Mouse (Mus musculus) lung, embryonic 16.5 days (tissue): ENCODE results near the gene Smurf1. TPM values are rescaled to one million over a fixed set of nuclear protein-coding genes. Genes with fewer than 3 reads are reported as not detected.

ENCODE experiments used
- ATAC-seq: fragments of 200-750 bp; cut with Nextera tagmentation; 2 replicates; pipeline ENCODE4 v1.8.0; 2017; ENCODE audit warnings: low read depth, mild to moderate bottlenecking, moderate library complexity
- H3K27ac ChIP-seq: fragments of 300-500 bp; sonication (generic); 2 replicates; pipeline ENCODE4 v1.5.1; 2014; ENCODE audit warnings: mild to moderate bottlenecking, control low read depth, low read length
- H3K27me3 ChIP-seq: fragments of 300-500 bp; sonication (generic); 2 replicates; pipeline ENCODE4 v1.6.1; 2014; ENCODE audit warnings: low read depth, low read length, mixed read lengths; ENCODE audit not compliant: control insufficient read depth, insufficient read depth
- H3K36me3 ChIP-seq: fragments of 300-500 bp; sonication (generic); 2 replicates; pipeline ENCODE4 v1.6.1; 2014; ENCODE audit warnings: low read length; ENCODE audit not compliant: control insufficient read depth, insufficient read depth
- H3K4me1 ChIP-seq: fragments of 300-500 bp; sonication (generic); replicated peaks from 2 replicates; pipeline ENCODE4 v1.6.1; 2014; ENCODE audit warnings: low read length, mixed read lengths; ENCODE audit not compliant: control insufficient read depth, insufficient read depth
- H3K4me2 ChIP-seq: fragments of 300-500 bp; sonication (generic); 2 replicates; pipeline ENCODE4 v1.6.1; 2014; ENCODE audit warnings: low read depth, low read length, control low read depth
- H3K4me3 ChIP-seq: fragments of 300-500 bp; sonication (generic); 2 replicates; pipeline ENCODE4 v1.5.1; 2014; ENCODE audit warnings: mild to moderate bottlenecking, low read length, control low read depth
- H3K9ac ChIP-seq: fragments of 300-500 bp; sonication (generic); 2 replicates; pipeline ENCODE4 v1.6.1; 2014; ENCODE audit warnings: low read length, control low read depth
- H3K9me3 ChIP-seq: fragments of 300-500 bp; sonication (generic); 2 replicates; pipeline ENCODE4 v1.6.1; 2016; ENCODE audit warnings: low read length; ENCODE audit not compliant: control insufficient read depth
- WGBS: fragments of 180-500 bp; shearing (Covaris S2); extraction: QIAGEN DNeasy Blood & Tissue Kit; methylation state at CpG from one replicate; pipeline ENCODE4 v1.1.7; 2014; 5-methylcytosine and 5-hydroxymethylcytosine counted together
- polyA plus RNA-seq: library from polyadenylated mRNA; unstranded; fragments of >200 nt; fragmentation: Nextera tagmentation; extraction: Ambion mirVana; gene quantifications from 2 replicates; pipeline ENCODE4 v1.2.1, GENCODE M21; 2015

Smurf1 gene
- polyA plus RNA-seq, 1 experiment from 2014 or later: 15.6 TPM

DNA sequence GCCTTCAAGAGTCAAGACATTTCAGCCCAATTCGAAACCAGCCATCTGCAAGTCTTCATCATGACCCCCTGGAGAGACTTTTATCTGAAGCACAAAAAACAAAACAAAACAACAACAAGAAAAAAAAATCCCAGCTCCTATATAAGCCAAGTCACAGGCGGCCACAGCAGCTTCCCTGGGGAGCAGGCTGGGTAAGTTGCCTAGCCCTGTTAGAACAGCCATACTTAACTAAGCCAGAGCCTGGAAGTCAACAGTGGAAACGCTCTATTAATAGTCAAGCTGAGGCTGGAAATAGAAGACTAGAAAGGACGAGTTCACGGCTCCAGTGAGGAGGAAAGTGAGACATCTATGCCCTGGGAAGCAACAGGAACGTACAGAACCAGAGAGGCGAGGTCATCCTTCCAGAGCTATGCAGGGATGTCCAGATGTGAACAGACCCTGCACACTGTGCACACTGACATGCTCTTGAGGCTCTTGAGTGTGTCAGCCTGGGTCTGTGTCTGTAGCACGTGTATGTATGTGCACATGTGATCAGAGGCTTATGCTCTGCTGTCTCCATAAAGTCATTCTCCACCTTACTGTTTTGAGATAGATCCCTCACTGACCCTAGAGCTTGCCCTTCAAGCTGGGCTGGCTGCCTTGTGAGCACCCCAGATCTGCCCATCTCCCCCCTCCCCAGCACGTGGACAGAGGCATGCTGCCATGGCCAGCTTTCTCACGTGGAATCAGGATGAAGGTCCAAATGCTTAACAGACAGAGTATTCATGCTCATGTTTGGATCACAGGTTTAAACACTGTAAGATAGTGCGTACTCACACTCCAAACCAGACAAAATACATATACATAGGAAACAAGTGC, 36.6 kb downstream of the Smurf1 start:
- Histone ChIP-seq H3K4me3 (no peak overlapping the region), H3K27ac (0 out of 2 replicates have a peak overlapping the region, but pooled peaks have one; percentile 2), H3K36me3 (no peaks in the 10 kb centered on the region), H3K27me3 (no peaks in the 10 kb centered on the region), H3K4me2 (no peak overlapping the region), H3K4me1 (peaks cover 15% of the 10 kb centered on the region), H3K9ac (no peak overlapping the region), H3K9me3 (no peaks in the 10 kb centered on the region)
- ATAC-seq: peak; percentile 38; the same call in 1 of the 2 replicates
- 46% methylated on average over 11 of the region's 11 CpGs for WGBS

DNA sequence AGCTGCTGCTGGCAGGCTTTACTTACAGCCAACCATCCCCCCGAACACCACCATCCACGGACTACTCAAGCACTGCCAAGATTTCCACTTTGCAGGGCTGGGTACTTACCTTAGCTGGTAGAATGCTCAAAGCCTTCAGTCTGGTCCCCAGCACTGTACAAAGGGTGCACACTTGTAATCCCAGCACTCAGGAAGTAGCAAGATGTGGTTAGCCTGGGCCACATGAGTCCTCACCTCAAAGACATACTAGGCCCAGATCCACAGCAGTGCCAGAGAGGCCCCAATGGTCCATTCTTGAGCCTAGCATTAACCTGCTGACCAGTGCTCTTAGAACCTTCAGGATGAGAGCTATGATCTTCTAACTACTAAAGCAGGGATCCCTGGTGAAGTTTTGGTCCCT, 39.4 kb downstream of the Smurf1 start:
- Histone ChIP-seq H3K4me2 (no peak overlapping the region), H3K9me3 (no peaks in the 10 kb centered on the region), H3K27me3 (no peaks in the 10 kb centered on the region), H3K9ac (no peak overlapping the region), H3K4me1 (peaks cover 12% of the 10 kb centered on the region; the same call in 1 of the 2 replicates), H3K4me3 (no peak overlapping the region), H3K36me3 (no peaks in the 10 kb centered on the region), H3K27ac (no peak overlapping the region)
- no peak for ATAC-seq
- 69% methylated on average over 2 of the region's 2 CpGs for WGBS

DNA sequence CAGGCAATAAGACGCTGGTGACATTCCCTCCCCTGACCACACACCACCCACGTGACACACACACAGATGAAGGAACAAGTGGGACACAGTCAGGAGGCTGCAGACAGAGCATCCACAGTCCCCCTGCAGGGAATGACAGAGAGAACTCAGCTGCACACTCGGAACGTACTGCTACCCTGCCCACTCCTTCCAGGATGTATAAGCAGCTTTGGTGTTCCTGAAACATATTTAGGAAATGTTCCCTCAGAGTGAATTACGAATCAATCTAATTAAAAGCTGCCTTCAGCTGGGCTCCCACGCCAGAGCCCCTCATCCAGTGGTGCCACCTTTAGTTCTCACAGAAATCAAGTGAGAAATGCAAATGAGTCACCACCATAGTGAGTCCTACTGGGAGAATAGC, 42.3 kb downstream of the Smurf1 start:
- Histone ChIP-seq H3K4me2 (no peak overlapping the region), H3K36me3 (no peaks in the 10 kb centered on the region), H3K27ac (no peak overlapping the region), H3K4me1 (peaks cover 11% of the 10 kb centered on the region), H3K9me3 (no peaks in the 10 kb centered on the region), H3K9ac (no peak overlapping the region), H3K4me3 (no peak overlapping the region), H3K27me3 (no peaks in the 10 kb centered on the region)
- WGBS: 47% methylated on average over 6 of the region's 6 CpGs
- no peak for ATAC-seq

DNA sequence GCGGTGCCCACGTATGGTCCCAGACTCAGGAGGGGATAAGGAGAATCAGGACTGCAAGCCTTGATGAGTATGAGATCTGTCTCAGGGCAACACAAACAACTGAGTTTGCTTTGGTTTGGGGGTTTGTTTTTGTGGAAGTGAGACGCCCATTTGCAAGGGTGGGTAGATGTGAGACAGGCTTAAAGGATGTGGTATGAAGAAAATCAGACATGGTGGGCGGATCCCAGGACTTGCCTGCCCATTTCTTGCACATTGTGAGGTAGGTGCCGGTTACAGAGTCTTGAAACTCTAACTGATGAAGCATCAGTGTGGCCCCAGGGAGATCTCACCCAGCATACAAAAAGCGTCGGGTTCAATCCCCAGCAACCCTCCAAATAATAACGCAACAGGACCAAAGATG, 45.9 kb downstream of the Smurf1 start:
- peaks cover 20% of the 10 kb centered on the region for H3K4me1 ChIP-seq
- no peaks in the 10 kb centered on the region for H3K9me3 ChIP-seq
- no peak overlapping the region for H3K27ac ChIP-seq
- WGBS: 81% methylated on average over 8 of the region's 8 CpGs
- H3K4me2 ChIP-seq: no peak overlapping the region
- H3K36me3 ChIP-seq: no peaks in the 10 kb centered on the region
- ATAC-seq: no peak
- no peak overlapping the region for H3K4me3 ChIP-seq
- no peaks in the 10 kb centered on the region for H3K27me3 ChIP-seq
- H3K9ac ChIP-seq: no peak overlapping the region

DNA sequence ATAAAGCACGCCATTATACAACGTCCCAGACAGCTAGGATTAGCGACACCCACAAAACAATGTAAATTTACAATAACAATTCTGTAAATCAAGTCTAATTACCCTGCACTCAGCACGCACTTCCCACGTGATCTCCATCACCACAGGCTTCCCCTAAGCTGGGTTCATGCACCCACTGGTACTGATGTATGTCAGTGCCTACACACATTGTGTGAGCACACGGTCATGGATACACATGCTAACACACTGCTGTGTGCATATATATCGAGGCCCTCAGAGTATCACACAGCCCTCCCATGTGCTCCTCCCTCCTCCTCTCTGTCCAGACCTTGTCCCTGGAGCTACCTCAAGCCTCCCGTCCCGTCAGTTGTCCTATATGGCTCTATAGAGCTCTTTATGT, 46.5 kb downstream of the Smurf1 start:
- WGBS: 79% methylated on average over 9 of the region's 9 CpGs
- H3K9me3 ChIP-seq: no peaks in the 10 kb centered on the region
- H3K4me1 ChIP-seq: peaks cover 26% of the 10 kb centered on the region
- H3K36me3 ChIP-seq: no peaks in the 10 kb centered on the region
- ATAC-seq: no peak
- no peak overlapping the region for H3K4me2 ChIP-seq
- no peak overlapping the region for H3K27ac ChIP-seq
- no peaks in the 10 kb centered on the region for H3K27me3 ChIP-seq
- no peak overlapping the region for H3K9ac ChIP-seq
- H3K4me3 ChIP-seq: no peak overlapping the region

GRCm38 (mm10) chr5:144918204-144918603, 47.4 kb downstream of the Smurf1 start:
- Histone ChIP-seq H3K27me3 (no peaks in the 10 kb centered on the region), H3K4me2 (no peak overlapping the region), H3K9ac (no peak overlapping the region), H3K4me3 (no peak overlapping the region), H3K9me3 (no peaks in the 10 kb centered on the region), H3K4me1 (peaks cover 31% of the 10 kb centered on the region), H3K27ac (no peak overlapping the region; the same call in 1 of the 2 replicates), H3K36me3 (no peaks in the 10 kb centered on the region)
- whole genome bisulfite sequencing: 54% methylated on average over 8 of the region's 8 CpGs
- ATAC-seq: 0 out of 2 replicates have a peak, but pooled peaks have one; percentile 32

GRCm38 (mm10) chr5:144917172-144917571, 48.5 kb downstream of the Smurf1 start:
- Histone ChIP-seq H3K27me3 (no peaks in the 10 kb centered on the region), H3K36me3 (no peaks in the 10 kb centered on the region), H3K27ac (peak overlapping the region; percentile 38), H3K4me2 (no peak overlapping the region), H3K4me3 (no peak overlapping the region), H3K9ac (no peak overlapping the region), H3K4me1 (peaks cover 31% of the 10 kb centered on the region), H3K9me3 (no peaks in the 10 kb centered on the region)
- ATAC-seq: peak; percentile 20
- 54% methylated on average over 6 of the region's 6 CpGs for WGBS

- no peak overlapping the region for H3K4me3 ChIP-seq
- H3K9me3 ChIP-seq: no peaks in the 10 kb centered on the region
- H3K9ac ChIP-seq: no peak overlapping the region
- no peak for ATAC-seq
- H3K36me3 ChIP-seq: no peaks in the 10 kb centered on the region
- H3K4me1 ChIP-seq: peaks cover 31% of the 10 kb centered on the region
- H3K4me2 ChIP-seq: no peak overlapping the region
- H3K27ac ChIP-seq: no peak overlapping the region
- H3K27me3 ChIP-seq: no peaks in the 10 kb centered on the region
- WGBS: 72% methylated on average over 5 of the region's 5 CpGs
Observed at GRCm38 (mm10) chr5:144915828-144916227, 49.8 kb downstream of the Smurf1 start.

DNA sequence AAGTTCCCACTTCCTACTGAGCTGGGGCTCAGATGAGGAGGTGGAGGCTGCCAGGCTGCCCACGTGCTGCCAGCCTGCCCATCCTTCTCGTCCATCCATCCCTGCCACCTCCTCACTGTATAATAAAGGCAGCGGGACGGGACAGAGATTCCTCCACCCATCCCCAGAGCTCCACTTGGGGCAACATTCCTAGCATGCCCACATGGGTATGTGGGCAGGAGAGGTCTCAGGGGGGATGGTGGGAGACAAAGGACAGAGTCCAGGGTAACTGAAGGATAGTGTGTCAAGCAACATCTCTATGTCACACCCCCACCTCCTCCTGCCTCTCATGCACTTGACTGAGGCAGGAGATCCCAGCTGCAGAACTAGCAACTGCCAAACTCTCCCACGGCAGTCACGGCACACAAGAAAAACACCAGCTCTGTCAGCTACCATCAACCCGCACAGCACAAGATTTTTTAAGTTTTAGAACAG, 51.2 kb downstream of the Smurf1 start:
- H3K27ac ChIP-seq: no peak overlapping the region

More for the DNA sequence above, 51.2 kb downstream of the Smurf1 start:
- H3K9ac ChIP-seq: no peak overlapping the region
- ATAC-seq: no peak
- H3K9me3 ChIP-seq: no peaks in the 10 kb centered on the region
- H3K4me2 ChIP-seq: no peak overlapping the region
- no peaks in the 10 kb centered on the region for H3K27me3 ChIP-seq
- H3K4me3 ChIP-seq: no peak overlapping the region
- no peaks in the 10 kb centered on the region for H3K36me3 ChIP-seq
- H3K4me1 ChIP-seq: peaks cover 34% of the 10 kb centered on the region
- 26% methylated on average over 7 of the region's 7 CpGs for WGBS
